In genomic region chr2:29222302-29222701, GRCm38 (mm10) we compare ENCODE assay signal across 8 mouse cellular contexts. TPM values are rescaled to one million over a fixed set of nuclear protein-coding genes. Genes with fewer than 3 reads are reported as not detected.
A peak's percentile ranks its signal among the peaks of the same experiment; 100 is the strongest.
DNase-seq lines count a peak whose midpoint lies in the region; ATAC-seq lines count a peak whose summit lies in the region.

No protein-coding gene starts in this region.

- ATAC-seq in frontal cortex, adult (ENCODE audit: low TSS enrichment): no peak

- peak; percentile 33 for DNase-seq in adrenal gland, postnatal 14 days
- DNase-seq in adrenal gland, adult 18-20 months (ENCODE audit: low spot score in 2 of 2): no peak
- DNase-seq in kidney, postnatal 4 days: peak; percentile 49 to 56
- DNase-seq in kidney, adult 9 months: no peak
- DNase-seq in R1 (ENCODE audit: low read depth, low spot score): peak; percentile 56
- DNase-seq in gastrocnemius, postnatal 25 days: peak; percentile 39
- no peak for DNase-seq in adipocyte (ENCODE audit: low spot score)

RNA-seq across cellular contexts. Expression of gene Ntng2, which starts 30.5 kb away (rescaled TPM):
- total RNA-seq in adrenal gland, postnatal 14 days (2021): 20.6 and 25.2 TPM in 2 replicates
- total RNA-seq in adrenal gland, adult 18-20 months (2021): 10 to 100 TPM; 35.6 to 63.7 TPM
- total RNA-seq in gastrocnemius, postnatal 25 days (2021): 10 to 100 TPM; 33.4 to 40.0 TPM

Comparison
In these comparisons a context has a peak if more than half of its experiments do, and no peak if none do; other contexts are left out.
1. DNase-seq: peak in adrenal gland, postnatal 14 days (single experiment), kidney, postnatal 4 days (2 of 2), R1 (single experiment) and gastrocnemius, postnatal 25 days (single experiment); none in adrenal gland, adult 18-20 months (0 of 2), kidney, adult 9 months (single experiment) and adipocyte (single experiment).